Mouse (Mus musculus) spleen, adult 18-20 months (tissue): ENCODE results near the gene Carhsp1.

Source experiments
- DNase-seq, 2 experiments: peaks; one replicate each; pipeline ENCODE4 v3.0.0; 2022; ENCODE audit warnings: mixed read lengths in 2 of 2

Carhsp1 gene

GRCm38 (mm10) chr16:8637217-8638051 is 34.5 kb downstream of the Carhsp1 start, which contains the start of the genes Pmm2 and Tmem186:
Pmm2 (plus strand) TSS chr16:8637674.
Tmem186 (minus strand) TSS chr16:8637712.
- DNase-seq = peak; percentile 65 to 74

GRCm38 (mm10) chr16:8636867-8637216 is 35.1 kb downstream of the Carhsp1 start:
- no peak for DNase-seq

GRCm38 (mm10) chr16:8631428-8631827 is 40.5 kb downstream of the Carhsp1 start:
- DNase-seq = no peak

- DNase-seq = no peak
These were observed 41.5 kb downstream of the Carhsp1 start for GRCm38 (mm10) chr16:8630419-8630818.

GRCm38 (mm10) chr16:8620315-8621115 is 51.4 kb downstream of the Carhsp1 start:
- DNase-seq = no peak

GRCm38 (mm10) chr16:8619659-8620314 is 52.2 kb downstream of the Carhsp1 start:
- DNase-seq = no peak

- DNase-seq = no peak
These were observed 58.5 kb downstream of the Carhsp1 start for GRCm38 (mm10) chr16:8613447-8613846.

- DNase-seq = no peak
These were observed 58.9 kb downstream of the Carhsp1 start for GRCm38 (mm10) chr16:8613039-8613438.

- no peak for DNase-seq
These were observed 59.5 kb downstream of the Carhsp1 start for GRCm38 (mm10) chr16:8612214-8613005.

- DNase-seq = no peak
These were observed 61.6 kb downstream of the Carhsp1 start for GRCm38 (mm10) chr16:8610397-8610796.
